Mouse (Mus musculus) kidney, adult 18-20 months (tissue): Measurements from ENCODE around the gene Mvd.

Experiments used
- DNase-seq: peaks from one replicate; pipeline ENCODE4 v3.0.0; 2021

The Mvd gene

DNA sequence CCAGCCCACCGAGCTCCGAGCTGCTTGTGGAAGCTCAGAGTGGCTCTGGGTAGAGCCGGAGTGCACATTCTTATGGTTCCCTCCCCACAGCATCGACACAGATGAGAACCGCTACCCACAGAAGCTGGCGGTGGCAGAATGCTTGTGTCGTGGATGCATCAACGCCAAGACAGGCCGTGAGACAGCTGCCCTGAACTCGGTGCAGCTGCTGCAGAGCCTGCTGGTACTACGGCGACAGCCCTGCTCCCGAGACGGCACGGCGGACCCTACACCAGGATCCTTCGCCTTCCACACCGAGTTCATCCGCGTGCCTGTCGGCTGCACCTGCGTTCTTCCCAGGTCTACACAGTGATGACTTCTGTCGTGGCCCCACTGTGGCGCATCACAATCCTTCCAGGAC, 20.0 kb downstream of the Mvd start:
- DNase-seq = no peak

GRCm38 (mm10) chr8:122421376-122422070, 21.7 kb downstream of the Mvd start, which contains the start of gene Il17c:
Il17c (plus strand) TSS chr8:122422020.
- peak; percentile 36 for DNase-seq

DNA sequence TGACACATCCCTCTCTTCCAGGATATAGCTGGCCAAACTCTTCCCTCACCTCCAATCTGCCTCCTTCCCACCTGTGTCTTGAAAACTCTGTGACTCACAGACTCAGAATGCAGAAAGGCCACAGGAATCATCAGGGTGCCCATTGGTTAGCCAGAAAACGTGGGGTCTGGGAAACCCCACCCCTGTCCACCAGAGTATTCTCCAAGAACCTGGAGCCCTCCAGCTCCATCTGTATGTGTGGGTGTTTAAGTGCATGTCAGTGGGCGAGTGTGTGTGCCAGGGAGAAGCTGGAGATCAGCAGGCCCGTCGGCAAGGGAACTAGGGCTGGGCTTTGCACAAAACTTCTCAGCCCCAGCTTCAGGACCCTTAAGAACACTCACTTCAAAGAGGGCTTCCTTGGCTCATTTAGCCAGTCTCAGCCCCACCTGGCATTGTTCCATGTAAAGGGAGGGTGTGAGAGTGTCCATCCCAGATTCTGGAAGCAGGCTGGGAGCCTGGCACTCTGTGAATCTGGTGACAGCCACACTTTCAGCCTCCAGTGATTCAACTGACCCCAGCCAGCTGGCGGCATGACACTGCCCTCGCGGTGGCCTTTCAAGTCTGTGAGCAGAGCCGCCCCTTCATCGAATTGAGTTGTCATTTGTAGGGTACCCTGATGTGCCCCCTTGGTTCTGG, 23.2 kb downstream of the Mvd start:
- no peak for DNase-seq

DNA sequence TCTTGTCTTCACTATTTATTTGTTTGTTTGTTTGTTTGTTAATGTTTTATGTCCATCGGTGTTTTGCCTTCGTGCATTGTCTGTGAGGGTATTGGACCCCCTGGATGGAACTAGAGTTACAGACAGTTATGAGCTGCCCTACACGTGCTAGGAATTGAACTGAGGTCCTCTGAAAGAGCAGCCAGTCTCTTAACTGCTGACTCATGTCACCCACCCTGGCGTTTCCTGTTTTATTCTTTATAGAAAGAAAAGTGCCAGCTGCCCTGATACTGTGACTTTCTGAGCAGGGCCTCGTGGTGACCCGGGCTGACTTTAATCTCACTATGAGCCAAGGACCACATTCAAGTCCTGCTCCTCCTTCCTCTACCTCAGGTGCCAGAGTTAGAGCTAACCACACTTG, 27.7 kb downstream of the Mvd start:
- no peak for DNase-seq

DNA sequence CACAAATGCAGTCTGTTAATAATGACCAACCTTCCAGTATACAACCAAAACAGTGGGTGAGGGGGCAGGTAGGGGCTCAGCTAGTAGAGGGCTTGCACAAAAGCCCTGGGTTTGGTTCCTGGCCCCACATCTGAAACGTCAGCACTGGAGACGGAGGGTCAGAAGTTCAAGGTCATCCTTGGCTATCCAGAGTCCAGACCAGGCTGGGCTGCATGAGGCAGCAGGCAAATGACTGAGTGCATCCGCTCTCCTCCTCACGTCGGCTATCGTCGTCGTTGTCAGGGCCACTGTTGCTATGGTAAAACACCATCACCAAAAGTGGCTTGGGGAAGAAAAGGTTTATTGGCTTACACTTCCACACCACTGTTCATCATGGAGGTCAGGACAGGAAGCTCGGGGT, 28.9 kb downstream of the Mvd start:
- no peak for DNase-seq

- DNase-seq = no peak
Measured at GRCm38 (mm10) chr8:122407678-122408077, 35.5 kb downstream of the Mvd start.

DNA sequence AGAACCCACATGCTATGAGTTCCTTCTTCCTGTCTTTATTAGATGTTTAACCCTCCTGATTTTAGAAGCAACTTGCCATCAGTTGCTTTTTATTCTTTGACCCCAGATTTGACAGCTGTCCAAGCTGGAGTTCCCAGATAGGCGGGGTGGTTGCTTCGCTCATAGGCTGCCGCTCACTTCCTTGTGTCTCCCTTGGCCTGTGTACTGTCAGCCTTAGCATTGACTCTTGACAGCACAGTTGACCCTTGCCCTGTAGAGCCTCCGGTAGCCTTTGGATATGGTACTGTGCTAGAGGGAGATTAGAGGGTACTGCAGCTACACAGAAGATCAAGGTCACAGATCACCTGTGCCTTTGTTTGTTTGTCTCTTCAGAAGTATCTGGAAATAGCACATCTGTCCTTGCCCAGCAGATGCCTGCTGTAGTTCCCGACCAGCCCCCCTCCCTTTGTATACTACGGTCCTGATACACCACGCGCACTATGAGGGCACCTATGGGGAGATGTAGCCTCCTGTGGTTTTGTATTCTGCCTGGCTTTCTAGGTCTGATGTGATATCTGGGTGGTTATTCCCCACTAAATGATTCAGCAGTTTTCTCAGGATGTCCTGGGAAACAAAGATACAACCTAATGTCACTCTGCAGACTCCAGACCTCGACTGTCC, 37.9 kb downstream of the Mvd start:
- peak; percentile 48 for DNase-seq

DNA sequence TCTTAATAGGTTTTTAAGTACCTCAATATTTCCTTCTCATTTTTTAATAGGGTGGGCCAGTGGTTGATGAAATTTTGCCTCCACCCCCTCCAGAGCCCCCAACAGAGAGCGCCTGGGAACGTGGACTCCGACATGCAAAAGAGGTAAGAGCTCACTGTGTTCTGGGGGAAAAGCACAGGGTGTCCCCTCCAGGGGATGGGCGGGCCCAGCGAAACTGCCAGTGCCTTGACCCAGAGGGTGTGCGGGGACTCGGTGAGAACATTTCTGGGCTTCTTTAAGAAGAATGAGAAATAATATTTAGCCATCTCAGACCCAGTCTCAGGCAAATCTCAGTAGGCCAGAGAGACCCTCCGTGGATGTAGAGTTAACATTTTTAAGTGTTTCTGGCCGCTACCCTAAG, 45.0 kb downstream of the Mvd start:
- no peak for DNase-seq

DNA sequence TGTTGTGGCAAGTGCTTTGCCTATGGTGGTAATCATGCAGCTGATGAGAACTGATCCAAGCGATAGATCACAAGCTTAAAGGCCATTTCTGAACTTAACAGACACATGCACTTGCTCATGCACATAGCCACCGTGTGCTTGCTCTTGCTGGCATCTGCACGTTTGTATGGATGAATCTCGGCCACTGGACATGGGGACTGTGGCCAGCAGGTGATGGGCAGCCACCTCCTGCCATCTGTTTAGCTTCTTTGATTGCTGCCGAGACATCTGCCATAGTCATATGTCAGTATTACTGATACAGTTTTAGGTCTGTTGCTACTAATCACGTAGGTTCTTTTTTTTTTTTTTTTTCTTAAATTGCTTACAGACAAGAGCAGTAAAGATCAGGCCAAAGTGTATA, 47.9 kb downstream of the Mvd start:
- DNase-seq = no peak

DNA sequence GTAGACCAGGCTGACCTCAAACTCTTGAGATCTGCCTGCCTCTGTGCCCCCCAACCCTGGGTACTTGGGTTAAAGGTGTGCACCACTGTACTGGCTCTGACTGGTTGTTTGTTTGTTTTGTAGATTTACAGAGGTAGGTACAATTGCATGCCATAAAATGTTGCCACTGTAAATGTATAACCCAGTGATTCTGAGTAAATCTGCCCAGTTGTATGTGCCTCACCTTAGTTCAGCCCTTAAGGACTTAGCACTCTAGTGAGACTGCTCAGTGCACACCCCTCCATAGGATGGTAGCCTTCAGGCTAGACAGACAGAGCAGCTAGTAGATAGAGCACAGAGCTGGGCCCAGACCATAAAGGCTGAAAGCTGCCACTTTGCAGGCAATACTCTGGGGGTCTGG, 49.5 kb downstream of the Mvd start:
- DNase-seq = no peak

DNA sequence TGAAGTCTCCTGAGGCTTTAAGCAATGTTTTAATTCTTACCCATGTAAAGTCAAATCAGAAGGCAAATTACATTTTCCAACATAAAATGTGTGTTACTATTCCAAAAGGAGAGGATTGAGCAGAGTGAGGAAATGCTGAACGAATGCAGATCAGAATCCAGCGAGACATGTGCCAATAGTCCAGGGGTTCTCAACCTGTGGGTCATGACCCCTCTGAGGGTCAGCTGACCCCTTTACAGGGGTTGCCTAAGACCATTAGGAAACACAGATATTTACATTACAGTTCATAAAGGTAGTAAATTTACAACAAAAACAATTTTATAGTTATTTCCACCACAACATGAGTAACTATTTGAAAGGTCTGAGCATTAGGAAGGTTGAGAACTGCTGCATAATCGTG, 52.5 kb downstream of the Mvd start:
- DNase-seq = no peak

DNA sequence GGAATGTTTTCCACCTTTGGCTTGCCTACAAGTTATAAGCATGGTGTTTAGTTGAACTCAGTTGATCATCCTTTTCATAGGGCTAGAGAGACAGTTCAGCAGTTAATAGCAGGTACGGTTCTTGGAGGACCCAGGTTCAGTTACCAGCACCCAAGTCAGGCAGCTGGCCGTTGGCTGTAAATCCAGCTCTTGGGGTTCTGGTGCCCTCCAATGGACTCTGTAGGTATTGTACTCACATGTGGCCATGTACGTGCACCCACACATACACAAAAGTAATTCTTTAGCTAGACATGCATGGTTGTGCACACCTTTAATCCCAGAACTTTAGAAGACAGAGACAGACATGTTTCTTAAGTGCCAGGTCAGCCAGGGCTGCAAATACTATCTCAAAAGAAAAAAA, 53.9 kb downstream of the Mvd start:
- DNase-seq = no peak
